Mouse (Mus musculus) ES-Bruce4 (cell line): ENCODE measurements at regions not wholly inside any gene's neighbourhood (a gene's known extent, or its start where the extent isn't known, plus 50 kb on each side); places are given as distances from the start of the nearest gene placed in this dataset.

Experiments used
- H3K27ac ChIP-seq: 2 replicates; pipeline ENCODE4 v1.5.1; 2012; ENCODE audit warnings: low read length, inconsistent platforms; ENCODE audit not compliant: insufficient read depth
- H3K27me3 ChIP-seq: 2 replicates; pipeline ENCODE4 v1.6.1; 2012; ENCODE audit warnings: mild to moderate bottlenecking, low read length, inconsistent platforms; ENCODE audit not compliant: control insufficient read depth, poor library complexity, insufficient read depth, severe bottlenecking
- H3K36me3 ChIP-seq: 2 replicates; pipeline ENCODE4 v1.6.1; 2012; ENCODE audit warnings: inconsistent platforms, mild to moderate bottlenecking, low read length, moderate library complexity; ENCODE audit not compliant: control insufficient read depth, poor library complexity, insufficient read depth, severe bottlenecking
- H3K4me1 ChIP-seq: one replicate; pipeline ENCODE4 v1.8.1; 2011; ENCODE audit warnings: low read length; ENCODE audit not compliant: control insufficient read depth, insufficient read depth
- H3K4me3 ChIP-seq: 2 replicates; pipeline ENCODE4 v1.5.1; 2011; ENCODE audit warnings: low read depth, mild to moderate bottlenecking, low read length
- H3K9ac ChIP-seq: 2 replicates; pipeline ENCODE4 v1.6.1; 2012; ENCODE audit warnings: low read depth, mild to moderate bottlenecking, inconsistent platforms; ENCODE audit not compliant: poor library complexity, severe bottlenecking
- H3K9me3 ChIP-seq: replicated peaks from 2 replicates; pipeline ENCODE4 v1.6.1; 2012; ENCODE audit warnings: mild to moderate bottlenecking, low read length, inconsistent platforms; ENCODE audit not compliant: control insufficient read depth, poor library complexity, insufficient read depth, severe bottlenecking
- CTCF ChIP-seq: IDR thresholded peaks from one replicate; pipeline ENCODE4 v1.8.1; 2011; ENCODE audit warnings: low read depth, low read length
- EP300 ChIP-seq: IDR thresholded peaks from 2 replicates; pipeline ENCODE4 v1.6.1; 2011; ENCODE audit warnings: low read depth, low read length; ENCODE audit not compliant: insufficient read depth
- POLR2A ChIP-seq: IDR thresholded peaks from one replicate; pipeline ENCODE4 v1.8.1; 2011; ENCODE audit warnings: low read length; ENCODE audit not compliant: insufficient read depth

GRCm38 (mm10) chr2:50417643-50418042, 121.0 kb upstream of the Mmadhc start:
- no peak overlapping the region for H3K27ac ChIP-seq
- no peak overlapping the region for H3K9ac ChIP-seq
- H3K4me3 ChIP-seq: no peak overlapping the region
- no peaks in the 10 kb centered on the region for H3K36me3 ChIP-seq
- H3K9me3 ChIP-seq: no peaks in the 10 kb centered on the region
- no peaks in the 10 kb centered on the region for H3K27me3 ChIP-seq
- TF ChIP-seq CTCF (no peak), EP300 (no peak), POLR2A (no peak)
- H3K4me1 ChIP-seq: no peaks in the 10 kb centered on the region

GRCm38 (mm10) chr2:50417135-50417534, 120.5 kb upstream of the Mmadhc start:
- Histone ChIP-seq H3K4me3 (no peak overlapping the region), H3K27ac (no peak overlapping the region), H3K9me3 (no peaks in the 10 kb centered on the region), H3K36me3 (no peaks in the 10 kb centered on the region), H3K4me1 (no peaks in the 10 kb centered on the region), H3K9ac (no peak overlapping the region), H3K27me3 (no peaks in the 10 kb centered on the region)
- no peak for TF ChIP-seq CTCF
- TF ChIP-seq EP300: no peak
- no peak for TF ChIP-seq POLR2A

- Histone ChIP-seq H3K27me3 (no peaks in the 10 kb centered on the region), H3K36me3 (no peaks in the 10 kb centered on the region), H3K9ac (no peak overlapping the region), H3K27ac (no peak overlapping the region), H3K4me1 (no peaks in the 10 kb centered on the region), H3K9me3 (no peaks in the 10 kb centered on the region), H3K4me3 (no peak overlapping the region)
- TF ChIP-seq POLR2A (no peak), EP300 (no peak), CTCF (no peak)
Measured at GRCm38 (mm10) chr2:50416056-50416455, 119.5 kb upstream of the Mmadhc start.

DNA sequence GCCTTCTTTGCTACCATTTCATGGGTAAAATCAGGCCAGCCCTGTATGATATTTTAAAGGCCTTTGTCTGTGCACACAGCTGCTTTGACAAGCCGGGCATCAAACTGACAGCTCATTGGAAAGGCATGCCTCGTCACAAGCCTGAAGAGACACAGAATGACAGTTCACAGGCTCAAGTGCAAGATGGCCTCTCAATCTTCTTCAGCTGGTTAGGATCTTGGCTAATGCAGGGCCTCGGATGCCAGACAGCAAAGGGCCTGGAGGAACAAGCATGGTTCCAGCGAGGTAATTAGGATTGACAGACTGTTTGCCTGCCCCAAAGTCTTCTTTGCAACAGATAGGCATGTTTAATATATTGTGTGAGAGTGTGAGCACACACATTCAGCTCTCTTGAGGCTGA, 109.3 kb upstream of the Mmadhc start:
- TF ChIP-seq CTCF: no peak
- TF ChIP-seq POLR2A: no peak
- no peak for TF ChIP-seq EP300

DNA sequence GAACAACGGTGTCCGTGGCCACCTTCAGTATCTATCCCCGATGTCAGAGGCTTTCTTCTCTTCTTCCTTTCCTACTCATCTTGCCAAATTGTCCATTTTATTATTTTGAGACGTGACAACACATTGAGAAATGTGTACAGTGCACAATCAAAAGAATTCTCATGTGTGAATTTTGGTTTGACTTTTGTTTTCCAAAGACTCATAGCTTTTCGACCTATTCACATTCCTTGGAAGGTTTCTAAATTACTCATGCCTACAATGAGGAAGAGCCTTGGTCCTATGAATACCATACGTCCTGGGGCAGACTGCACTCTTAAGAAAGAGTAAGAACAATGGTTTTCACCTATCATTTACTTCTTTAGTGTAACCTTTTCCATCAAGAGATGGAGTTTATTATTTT, 106.5 kb upstream of the Mmadhc start:
- no peaks in the 10 kb centered on the region for H3K27me3 ChIP-seq
- H3K9me3 ChIP-seq: no peaks in the 10 kb centered on the region
- no peak overlapping the region for H3K27ac ChIP-seq
- TF ChIP-seq EP300 (no peak), POLR2A (no peak), CTCF (no peak)
- H3K4me1 ChIP-seq: no peaks in the 10 kb centered on the region
- H3K36me3 ChIP-seq: no peaks in the 10 kb centered on the region
- no peak overlapping the region for H3K9ac ChIP-seq
- no peak overlapping the region for H3K4me3 ChIP-seq

More for the DNA sequence above, 109.3 kb upstream of the Mmadhc start:
- Histone ChIP-seq H3K9ac (no peak overlapping the region), H3K27ac (no peak overlapping the region), H3K36me3 (no peaks in the 10 kb centered on the region), H3K4me1 (no peaks in the 10 kb centered on the region), H3K27me3 (no peaks in the 10 kb centered on the region), H3K9me3 (no peaks in the 10 kb centered on the region), H3K4me3 (no peak overlapping the region)

DNA sequence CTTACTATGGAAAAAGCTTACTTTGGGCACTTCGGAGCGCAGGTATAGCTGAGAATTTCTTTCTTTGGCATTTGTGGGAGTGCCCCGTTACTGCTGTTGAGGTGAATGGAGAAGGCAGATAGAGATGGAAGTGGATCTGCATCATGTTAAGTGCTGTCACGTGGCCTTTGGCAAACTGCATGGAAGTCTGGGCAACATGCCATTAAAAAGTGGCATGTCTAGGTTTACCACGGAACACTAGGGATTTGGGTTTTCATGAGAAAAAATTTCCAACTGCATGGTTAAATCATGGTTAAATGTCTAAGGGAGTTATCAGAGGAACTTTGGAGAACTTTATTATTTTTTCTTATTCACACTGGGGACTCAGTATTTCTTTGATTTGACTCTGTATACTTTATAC, 102.0 kb upstream of the Mmadhc start:
- Histone ChIP-seq H3K4me1 (no peaks in the 10 kb centered on the region), H3K36me3 (no peaks in the 10 kb centered on the region)

More for the DNA sequence above, 102.0 kb upstream of the Mmadhc start:
- no peak overlapping the region for H3K27ac ChIP-seq
- TF ChIP-seq CTCF: no peak
- no peak for TF ChIP-seq POLR2A
- TF ChIP-seq EP300: no peak
- no peaks in the 10 kb centered on the region for H3K27me3 ChIP-seq
- no peaks in the 10 kb centered on the region for H3K9me3 ChIP-seq
- no peak overlapping the region for H3K9ac ChIP-seq
- H3K4me3 ChIP-seq: no peak overlapping the region
